Mouse (Mus musculus) heart, postnatal 0 days (tissue): ENCODE results near the gene Necap1.

Experiments
- CTCF ChIP-seq: IDR thresholded peaks from 2 replicates; pipeline ENCODE4 v1.5.1; 2016; ENCODE audit warnings: antibody characterized with exemption, control low read depth, low read depth
- EP300 ChIP-seq: IDR thresholded peaks from 2 replicates; pipeline ENCODE4 v1.6.1; 2016; ENCODE audit warnings: antibody characterized with exemption, low read depth

GRCm38 (mm10) chr6:122862434-122862833 lies 11.8 kb upstream of the Necap1 start:
- TF ChIP-seq CTCF, result no peak
- no peak for TF ChIP-seq EP300
